Mouse (Mus musculus) neural tube, embryonic 14.5 days (tissue): ENCODE results near the gene Lig3. TPM values are rescaled to one million over a fixed set of nuclear protein-coding genes. Genes with fewer than 3 reads are reported as not detected.

Experiments used
- ATAC-seq: fragments of 200-750 bp; cut with Nextera tagmentation; 2 replicates; pipeline ENCODE4 v1.8.0; 2017; ENCODE audit warnings: low read depth, mild to moderate bottlenecking, moderate TSS enrichment, moderate library complexity
- H3K27ac ChIP-seq: fragments of 300-500 bp; sonication (generic); 2 replicates; pipeline ENCODE4 v1.5.1; 2014; ENCODE audit warnings: low read depth, mild to moderate bottlenecking, control low read depth, low read length, moderate library complexity, mixed read lengths
- H3K27me3 ChIP-seq: fragments of 300-500 bp; sonication (generic); 2 replicates; pipeline ENCODE4 v1.6.1; 2014; ENCODE audit warnings: low read length; ENCODE audit not compliant: control insufficient read depth, insufficient read depth
- H3K36me3 ChIP-seq: fragments of 300-500 bp; sonication (generic); 2 replicates; pipeline ENCODE4 v1.6.1; 2014; ENCODE audit warnings: low read length, mixed read lengths; ENCODE audit not compliant: control insufficient read depth, insufficient read depth
- H3K4me1 ChIP-seq: fragments of 300-500 bp; sonication (generic); 2 replicates; pipeline ENCODE4 v1.6.1; 2014; ENCODE audit warnings: low read length; ENCODE audit not compliant: control insufficient read depth, insufficient read depth
- H3K4me2 ChIP-seq: fragments of 300-500 bp; sonication (generic); 2 replicates; pipeline ENCODE4 v1.6.1; 2014; ENCODE audit warnings: mild to moderate bottlenecking, low read depth, low read length, control low read depth
- H3K4me3 ChIP-seq: fragments of 300-500 bp; sonication (generic); 2 replicates; pipeline ENCODE4 v1.5.1; 2014; ENCODE audit warnings: low read depth, low read length, control low read depth, mixed read lengths
- H3K9ac ChIP-seq: fragments of 300-500 bp; sonication (generic); replicated peaks from 2 replicates; pipeline ENCODE4 v1.6.1; 2014; ENCODE audit warnings: low read depth, mild to moderate bottlenecking, control low read depth, low read length, mixed read lengths
- H3K9me3 ChIP-seq: fragments of 300-500 bp; sonication (generic); 2 replicates; pipeline ENCODE4 v1.6.1; 2016; ENCODE audit warnings: low read length; ENCODE audit not compliant: control insufficient read depth
- WGBS: fragments of 180-500 bp; shearing (Covaris S2); extraction: QIAGEN DNeasy Blood & Tissue Kit; methylation state at CpG from one replicate; pipeline ENCODE4 v1.1.7; 2014; 5-methylcytosine and 5-hydroxymethylcytosine counted together
- polyA plus RNA-seq: library from polyadenylated mRNA; unstranded; fragments of >200 nt; fragmentation: Nextera tagmentation; extraction: Ambion mirVana; gene quantifications from 2 replicates; pipeline ENCODE4 v1.2.1, GENCODE M21; 2014

Lig3 gene
- polyA plus RNA-seq, 1 experiment from 2014 or later = 25.4 TPM

DNA sequence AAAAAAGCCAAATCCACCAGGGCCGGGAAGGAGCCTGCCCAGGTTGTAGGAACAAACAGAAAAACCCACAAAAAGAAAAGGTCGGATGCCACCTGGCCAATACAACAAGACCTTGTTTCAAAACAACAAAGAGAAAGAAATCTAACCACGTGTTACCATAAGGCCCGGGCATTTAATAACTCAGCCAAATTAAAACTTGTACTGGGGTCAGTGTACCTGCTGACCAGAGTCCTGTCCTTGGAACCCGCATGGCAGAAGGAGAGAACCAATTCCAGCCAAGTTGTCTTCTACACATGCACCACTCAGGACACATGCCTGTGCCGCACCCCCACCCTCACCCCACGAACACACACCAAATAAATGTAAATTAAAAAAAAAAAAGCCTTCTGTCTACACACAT, 72.0 kb downstream of the Lig3 start:
- 89% methylated on average over 7 of the region's 7 CpGs for WGBS
- H3K9ac ChIP-seq = no peak overlapping the region

More for the DNA sequence above, 72.0 kb downstream of the Lig3 start:
- no peaks in the 10 kb centered on the region for H3K27me3 ChIP-seq
- ATAC-seq = no peak
- no peak overlapping the region for H3K4me2 ChIP-seq
- no peaks in the 10 kb centered on the region for H3K36me3 ChIP-seq
- no peak overlapping the region for H3K27ac ChIP-seq
- no peak overlapping the region for H3K4me3 ChIP-seq
- H3K4me1 ChIP-seq = peaks cover 12% of the 10 kb centered on the region; the same call in 1 of the 2 replicates
- H3K9me3 ChIP-seq = no peaks in the 10 kb centered on the region

Other genes starting within 250 kb of the Lig3 start
- 0.33 and 0.44 TPM in 2 replicates for gene Cct6b, start 16.8 kb upstream of the Lig3 start, polyA plus RNA-seq
- gene Zfp830, start 16.8 kb upstream of the Lig3 start, polyA plus RNA-seq = 29.0 and 31.3 TPM in 2 replicates
- gene Rffl, start 90.1 kb downstream of the Lig3 start, polyA plus RNA-seq = 3.9 and 4.8 TPM in 2 replicates
- 13.4 and 14.4 TPM in 2 replicates for gene Rad51d, start 109.5 kb downstream of the Lig3 start, polyA plus RNA-seq
- gene Fndc8, start 111.0 kb downstream of the Lig3 start, polyA plus RNA-seq = 0.82 and 1.1 TPM in 2 replicates
- 21.6 and 24.7 TPM in 2 replicates for gene Nle1, start 127.3 kb downstream of the Lig3 start, polyA plus RNA-seq
- gene Unc45b, start 129.4 kb downstream of the Lig3 start, polyA plus RNA-seq = 0.92 and 1.2 TPM in 2 replicates
- 1.0 and 1.5 TPM in 2 replicates for gene Slfn5, start 170.2 kb downstream of the Lig3 start, polyA plus RNA-seq
- gene Slfn9, start 210.7 kb downstream of the Lig3 start, polyA plus RNA-seq = 0.56 and 1.4 TPM in 2 replicates
- gene Slfn8, start 239.7 kb downstream of the Lig3 start, polyA plus RNA-seq = 0.07 TPM in 1 of 2 replicates, not detected in the other